Mouse (Mus musculus): Measurements from ENCODE around the gene Huwe1. TPM values are rescaled to one million over a fixed set of nuclear protein-coding genes. Genes with fewer than 3 reads are reported as not detected.

Huwe1 gene
- polyA plus RNA-seq, 1 experiment: 40.8 TPM

DNA sequence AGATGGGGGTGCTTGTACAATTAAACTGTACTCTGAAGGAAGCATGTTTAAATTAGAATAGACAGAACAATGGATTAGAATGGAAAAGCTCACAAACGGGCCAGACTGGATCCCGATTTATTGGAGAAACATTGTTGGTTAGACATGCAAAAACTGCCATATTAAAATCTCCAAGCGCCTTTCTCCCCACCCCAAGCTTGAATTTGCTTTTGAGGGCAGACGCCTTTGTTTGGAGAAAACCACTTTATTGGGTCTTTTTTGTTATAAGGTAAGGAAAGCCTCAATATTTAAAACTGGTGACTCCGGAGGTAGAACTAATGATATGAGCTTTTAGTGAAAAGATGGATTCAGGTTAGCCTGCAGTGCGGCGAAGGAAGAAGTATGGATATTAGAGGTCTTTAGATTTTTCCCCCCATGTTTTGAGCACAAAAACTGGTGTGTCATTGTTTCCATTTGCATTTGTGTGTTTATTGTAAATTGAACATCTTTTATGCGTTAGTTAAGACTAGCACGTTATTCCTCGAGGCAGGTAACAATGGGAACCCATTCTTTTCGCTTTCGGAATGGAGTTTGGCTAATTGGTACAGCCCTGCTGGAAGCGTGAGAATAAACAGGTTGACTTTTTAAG lies 1.8 kb downstream of the Huwe1 start:
- Histone ChIP-seq H3K79me3 (ENCODE audit: low read depth) (peaks cover 40% of the 10 kb centered on the region), H3K4me3 (ENCODE audit: insufficient read depth, poor library complexity, severe bottlenecking) (peak overlapping the region; percentile 35), H3K79me2 (ENCODE audit: control insufficient read depth, insufficient read depth) (peaks cover 56% of the 10 kb centered on the region), H3K36me3 (ENCODE audit: control insufficient read depth, insufficient read depth) (peaks cover 4% of the 10 kb centered on the region), H3ac (ENCODE audit: control insufficient read depth, insufficient read length, low read depth) (peak overlapping the region; percentile 74), H3K27me3 (ENCODE audit: control insufficient read depth, insufficient read depth, insufficient read length) (no peaks in the 10 kb centered on the region)
- TF ChIP-seq CTCF (IDR thresholded peaks at IDR 0.05; ENCODE audit: control insufficient read depth, insufficient read depth, insufficient read length) (no peak), MAX (IDR thresholded peaks at IDR 0.05) (no peak), CEBPB (IDR thresholded peaks at IDR 0.05; ENCODE audit: low read depth) (no peak), FOSL1 (IDR thresholded peaks at IDR 0.05; ENCODE audit: insufficient read depth, low read length, poor library complexity, severe bottlenecking) (no peak), MYOG (IDR thresholded peaks at IDR 0.05; ENCODE audit: control insufficient read depth, extremely low read depth, insufficient read length) (no peak), USF1 (IDR thresholded peaks at IDR 0.05; ENCODE audit: low read depth) (no peak), MYOD1 (IDR thresholded peaks at IDR 0.05; ENCODE audit: control insufficient read depth, insufficient read length, low read depth) (no peak)

DNA sequence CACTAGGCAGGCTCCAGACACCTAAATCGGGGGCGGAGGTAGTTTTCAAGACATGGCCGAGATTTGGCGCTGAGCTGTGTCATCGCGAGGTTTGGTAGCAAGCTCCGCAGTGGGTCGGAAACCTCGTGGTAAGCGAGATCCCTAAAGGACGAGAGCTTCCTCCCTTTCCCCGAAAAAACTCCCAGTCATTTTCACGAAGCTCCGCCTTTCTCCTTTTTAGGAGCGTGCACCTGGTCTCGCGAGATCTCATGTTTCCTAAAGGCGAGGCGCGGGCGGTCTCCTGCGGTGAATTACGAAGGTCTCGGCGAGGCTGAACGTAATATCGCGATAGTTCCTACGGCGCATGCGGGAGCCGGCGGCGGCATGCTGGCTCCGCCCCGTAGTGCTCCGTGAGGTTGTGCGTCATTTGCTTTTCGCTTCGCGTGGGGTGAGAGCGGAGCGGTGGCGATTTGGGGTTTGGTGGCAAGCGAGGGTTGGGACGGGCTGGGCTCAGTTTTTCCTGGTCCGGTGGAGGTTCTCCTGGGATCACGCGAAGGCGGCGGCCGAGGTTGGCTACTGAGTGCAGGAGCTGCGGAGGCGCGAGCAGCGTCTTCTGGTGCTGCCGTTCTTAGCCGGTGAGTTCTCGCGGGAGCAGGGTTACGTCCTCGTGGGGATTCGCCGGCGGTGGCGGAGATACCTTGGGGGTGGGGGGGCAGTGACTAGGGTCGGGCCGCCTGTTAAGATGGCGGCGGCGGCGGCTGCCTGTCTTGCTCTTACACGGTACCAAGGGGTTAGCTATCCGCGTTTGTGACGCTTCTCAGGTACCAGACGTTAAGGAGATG lies 2.6 kb downstream of the Huwe1 start:
- TF ChIP-seq MAX (IDR thresholded peaks at IDR 0.05) (peak; percentile 22), MYOG (IDR thresholded peaks at IDR 0.05; ENCODE audit: control insufficient read depth, extremely low read depth, insufficient read length) (no peak)
- Histone ChIP-seq H3K4me3 (ENCODE audit: insufficient read depth, poor library complexity, severe bottlenecking) (peak overlapping the region; percentile 55), H3K36me3 (ENCODE audit: control insufficient read depth, insufficient read depth) (peaks cover 11% of the 10 kb centered on the region), H3ac (ENCODE audit: control insufficient read depth, insufficient read length, low read depth) (peak overlapping the region; percentile 73), H3K79me2 (ENCODE audit: control insufficient read depth, insufficient read depth) (peaks cover 63% of the 10 kb centered on the region), H3K27me3 (ENCODE audit: control insufficient read depth, insufficient read depth, insufficient read length) (no peaks in the 10 kb centered on the region), H3K79me3 (ENCODE audit: low read depth) (peaks cover 47% of the 10 kb centered on the region)

DNA sequence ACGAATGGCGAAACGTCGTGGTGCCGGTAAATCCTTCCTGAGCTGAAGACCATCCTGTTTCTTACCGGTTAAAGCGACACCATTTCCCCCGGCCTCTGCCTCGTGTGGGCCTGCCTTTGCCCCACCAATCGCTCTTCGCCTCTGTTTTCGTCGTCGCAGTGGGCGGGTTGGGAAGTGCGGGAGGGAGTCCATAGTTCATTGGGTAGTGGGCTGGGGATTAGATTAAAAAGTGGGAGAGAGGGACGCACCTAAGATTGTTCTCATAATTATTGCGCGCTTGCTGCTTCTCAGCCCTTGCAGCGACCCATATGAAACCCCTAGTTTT lies 3.1 kb downstream of the Huwe1 start:
- TF ChIP-seq MYOG (IDR thresholded peaks at IDR 0.05; ENCODE audit: control insufficient read depth, extremely low read depth, insufficient read length) (no peak), MAX (IDR thresholded peaks at IDR 0.05) (no peak), FOSL1 (IDR thresholded peaks at IDR 0.05; ENCODE audit: insufficient read depth, low read length, poor library complexity, severe bottlenecking) (no peak), CTCF (IDR thresholded peaks at IDR 0.05; ENCODE audit: control insufficient read depth, insufficient read depth, insufficient read length) (no peak), USF1 (IDR thresholded peaks at IDR 0.05; ENCODE audit: low read depth) (no peak), MYOD1 (IDR thresholded peaks at IDR 0.05; ENCODE audit: control insufficient read depth, insufficient read length, low read depth) (no peak), CEBPB (IDR thresholded peaks at IDR 0.05; ENCODE audit: low read depth) (no peak)
- peak overlapping the region; percentile 73 for H3ac ChIP-seq (ENCODE audit: control insufficient read depth, insufficient read length, low read depth)
- H3K36me3 ChIP-seq (ENCODE audit: control insufficient read depth, insufficient read depth): peaks cover 14% of the 10 kb centered on the region
- H3K79me2 ChIP-seq (ENCODE audit: control insufficient read depth, insufficient read depth): peaks cover 69% of the 10 kb centered on the region
- peaks cover 53% of the 10 kb centered on the region for H3K79me3 ChIP-seq (ENCODE audit: low read depth)
- H3K27me3 ChIP-seq (ENCODE audit: control insufficient read depth, insufficient read depth, insufficient read length): no peaks in the 10 kb centered on the region
- peak overlapping the region; percentile 55 for H3K4me3 ChIP-seq (ENCODE audit: insufficient read depth, poor library complexity, severe bottlenecking)

DNA sequence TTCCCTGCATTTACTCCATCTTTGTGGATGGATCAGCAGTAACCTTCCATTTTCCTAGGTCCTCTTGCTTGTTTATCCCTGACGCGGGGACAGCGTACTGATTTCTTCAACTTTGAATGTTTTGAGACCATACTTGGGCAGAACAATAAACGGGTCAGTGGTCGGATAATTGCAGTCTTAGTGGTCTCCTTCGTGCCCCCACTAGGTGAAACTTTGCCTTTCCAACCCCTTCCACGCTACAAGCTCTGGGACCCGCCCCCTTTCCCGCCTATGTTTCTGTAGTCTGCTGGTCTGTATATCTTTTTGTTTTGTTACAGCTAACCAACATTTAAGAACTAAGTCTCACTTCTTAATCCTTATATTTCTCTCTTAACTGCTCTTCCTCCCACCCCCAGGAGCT lies 3.8 kb downstream of the Huwe1 start:
- H3ac ChIP-seq (ENCODE audit: control insufficient read depth, insufficient read length, low read depth): peak overlapping the region; percentile 73

DNA sequence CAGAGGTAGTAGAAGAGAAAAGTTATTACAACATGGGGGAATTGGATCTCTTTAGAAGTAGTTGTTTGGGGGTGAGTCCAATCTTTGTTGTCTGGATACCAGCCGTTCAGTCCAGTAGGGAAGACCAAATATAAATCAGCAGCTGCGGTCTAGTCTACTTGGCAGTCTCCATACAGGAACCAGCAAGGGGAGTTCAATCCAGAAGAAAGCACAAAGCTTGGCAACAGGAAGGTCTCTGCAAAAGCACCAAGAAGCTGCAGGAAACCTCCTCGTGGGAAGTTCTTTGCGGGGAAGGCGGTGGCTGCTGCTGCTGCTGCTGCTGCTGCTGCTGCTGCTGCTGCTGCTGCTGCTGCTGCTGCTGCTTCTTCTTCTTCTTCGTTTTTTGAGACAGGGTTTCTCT lies 10.9 kb downstream of the Huwe1 start:
- Histone ChIP-seq H3K36me3 (ENCODE audit: control insufficient read depth, insufficient read depth) (peaks cover 13% of the 10 kb centered on the region), H3ac (ENCODE audit: control insufficient read depth, insufficient read length, low read depth) (no peak overlapping the region), H3K4me3 (ENCODE audit: insufficient read depth, poor library complexity, severe bottlenecking) (no peak overlapping the region), H3K27me3 (ENCODE audit: control insufficient read depth, insufficient read depth, insufficient read length) (no peaks in the 10 kb centered on the region), H3K79me2 (ENCODE audit: control insufficient read depth, insufficient read depth) (peaks cover 99% of the 10 kb centered on the region), H3K79me3 (ENCODE audit: low read depth) (peaks cover 90% of the 10 kb centered on the region)
- TF ChIP-seq FOSL1 (IDR thresholded peaks at IDR 0.05; ENCODE audit: insufficient read depth, low read length, poor library complexity, severe bottlenecking) (no peak), CTCF (IDR thresholded peaks at IDR 0.05; ENCODE audit: control insufficient read depth, insufficient read depth, insufficient read length) (no peak), MYOG (IDR thresholded peaks at IDR 0.05; ENCODE audit: control insufficient read depth, extremely low read depth, insufficient read length) (no peak), MYOD1 (IDR thresholded peaks at IDR 0.05; ENCODE audit: control insufficient read depth, insufficient read length, low read depth) (no peak), USF1 (IDR thresholded peaks at IDR 0.05; ENCODE audit: low read depth) (no peak), CEBPB (IDR thresholded peaks at IDR 0.05; ENCODE audit: low read depth) (no peak), MAX (IDR thresholded peaks at IDR 0.05) (no peak)

More for the DNA sequence above, 3.8 kb downstream of the Huwe1 start:
- Histone ChIP-seq H3K79me2 (ENCODE audit: control insufficient read depth, insufficient read depth) (peaks cover 75% of the 10 kb centered on the region), H3K27me3 (ENCODE audit: control insufficient read depth, insufficient read depth, insufficient read length) (no peaks in the 10 kb centered on the region), H3K79me3 (ENCODE audit: low read depth) (peaks cover 59% of the 10 kb centered on the region), H3K4me3 (ENCODE audit: insufficient read depth, poor library complexity, severe bottlenecking) (peak overlapping the region; percentile 55), H3K36me3 (ENCODE audit: control insufficient read depth, insufficient read depth) (peaks cover 14% of the 10 kb centered on the region)
- no peak for TF ChIP-seq CTCF (IDR thresholded peaks at IDR 0.05; ENCODE audit: control insufficient read depth, insufficient read depth, insufficient read length)
- no peak for TF ChIP-seq MYOG (IDR thresholded peaks at IDR 0.05; ENCODE audit: control insufficient read depth, extremely low read depth, insufficient read length)
- no peak for TF ChIP-seq MAX (IDR thresholded peaks at IDR 0.05)
- no peak for TF ChIP-seq CEBPB (IDR thresholded peaks at IDR 0.05; ENCODE audit: low read depth)
- TF ChIP-seq MYOD1 (IDR thresholded peaks at IDR 0.05; ENCODE audit: control insufficient read depth, insufficient read length, low read depth): no peak
- no peak for TF ChIP-seq FOSL1 (IDR thresholded peaks at IDR 0.05; ENCODE audit: insufficient read depth, low read length, poor library complexity, severe bottlenecking)
- no peak for TF ChIP-seq USF1 (IDR thresholded peaks at IDR 0.05; ENCODE audit: low read depth)
